Mouse (Mus musculus): ENCODE measurements around the gene Rpf2.

Gene Rpf2

GRCm38 (mm10) chr10:40246374-40247165, at the start of gene Rpf2:
Gene Rpf2, minus strand, starts transcription at chr10:40247036.
- peak; percentile 88 for DNase-seq

GRCm38 (mm10) chr10:40292640-40293039, 45.8 kb upstream of the Rpf2 start:
- DNase-seq: no peak

GRCm38 (mm10) chr10:40286767-40287166, 39.9 kb upstream of the Rpf2 start:
- no peak for DNase-seq

GRCm38 (mm10) chr10:40285571-40285970, 38.7 kb upstream of the Rpf2 start:
- DNase-seq: no peak

- DNase-seq: no peak
These were observed 38.2 kb upstream of the Rpf2 start for GRCm38 (mm10) chr10:40284997-40285396.

GRCm38 (mm10) chr10:40284179-40284831, 37.5 kb upstream of the Rpf2 start:
- DNase-seq: peak; percentile 49

- no peak for DNase-seq
These were observed 36.8 kb upstream of the Rpf2 start for GRCm38 (mm10) chr10:40283636-40284035.

- no peak for DNase-seq
These were observed 34.7 kb upstream of the Rpf2 start for GRCm38 (mm10) chr10:40281565-40281964.

GRCm38 (mm10) chr10:40278317-40278716, 31.5 kb upstream of the Rpf2 start:
- DNase-seq: no peak

- DNase-seq: no peak
These were observed 29.2 kb upstream of the Rpf2 start for GRCm38 (mm10) chr10:40275991-40276390.

GRCm38 (mm10) chr10:40273938-40274337, 27.1 kb upstream of the Rpf2 start:
- no peak for DNase-seq

GRCm38 (mm10) chr10:40271216-40271615, 24.4 kb upstream of the Rpf2 start:
- DNase-seq: no peak

GRCm38 (mm10) chr10:40264920-40265319, 18.1 kb upstream of the Rpf2 start:
- no peak for DNase-seq

GRCm38 (mm10) chr10:40263691-40264090, 16.9 kb upstream of the Rpf2 start:
- no peak for DNase-seq

- DNase-seq: no peak
These were observed 15.4 kb upstream of the Rpf2 start for GRCm38 (mm10) chr10:40262200-40262599.

- no peak for DNase-seq
These were observed 13.5 kb upstream of the Rpf2 start for GRCm38 (mm10) chr10:40260305-40260704.

GRCm38 (mm10) chr10:40259542-40259941, 12.7 kb upstream of the Rpf2 start:
- DNase-seq: no peak

- DNase-seq: peak; percentile 51
These were observed 12.1 kb upstream of the Rpf2 start for GRCm38 (mm10) chr10:40258976-40259375.

GRCm38 (mm10) chr10:40258401-40258966, 11.6 kb upstream of the Rpf2 start:
- peak; percentile 52 for DNase-seq

- peak; percentile 94 for DNase-seq
These were observed 10.8 kb upstream of the Rpf2 start, which contains the start of gene Gtf3c6 for GRCm38 (mm10) chr10:40257414-40258255. Gene Gtf3c6, minus strand, starts transcription at chr10:40258108.

- peak; percentile 41 for DNase-seq
These were observed 9.9 kb upstream of the Rpf2 start for GRCm38 (mm10) chr10:40256716-40257115.

- no peak for DNase-seq
These were observed 4.1 kb upstream of the Rpf2 start for GRCm38 (mm10) chr10:40250969-40251368.

GRCm38 (mm10) chr10:40249625-40250024, 2.8 kb upstream of the Rpf2 start:
- DNase-seq: peak; percentile 10

All from right cerebral cortex, adult 18-20 months (tissue).